Mouse (Mus musculus) testis, adult 2 months (tissue): ENCODE measurements around the gene Gm14085. TPM values are rescaled to one million over a fixed set of nuclear protein-coding genes. Genes with fewer than 3 reads are reported as not detected.

Experiments
- H3K27ac ChIP-seq: fragments of 200-500 bp; 2 replicates; pipeline ENCODE4 v1.5.1; 2012; ENCODE audit warnings: low read depth, low read length; ENCODE audit not compliant: control insufficient read depth, insufficient read depth
- H3K27me3 ChIP-seq: fragments of 200-500 bp; 2 replicates; pipeline ENCODE4 v1.6.1; 2012; ENCODE audit warnings: mild to moderate bottlenecking, low read length, moderate library complexity; ENCODE audit not compliant: control insufficient read depth, insufficient read depth
- H3K36me3 ChIP-seq: fragments of 200-500 bp; 2 replicates; pipeline ENCODE4 v1.6.1; 2012; ENCODE audit warnings: mild to moderate bottlenecking, low read length; ENCODE audit not compliant: control insufficient read depth, insufficient read depth
- H3K4me1 ChIP-seq: fragments of 200-500 bp; 2 replicates; pipeline ENCODE4 v1.6.1; 2012; ENCODE audit warnings: low read length; ENCODE audit not compliant: control insufficient read depth, insufficient read depth
- H3K4me3 ChIP-seq: fragments of 200-500 bp; 2 replicates; pipeline ENCODE4 v1.5.1; 2012; ENCODE audit warnings: low read depth, mild to moderate bottlenecking, low read length, moderate library complexity, mixed read lengths; ENCODE audit not compliant: control insufficient read depth
- CTCF ChIP-seq: fragments of 200-500 bp; IDR thresholded peaks from 2 replicates; pipeline ENCODE4 v1.5.1; 2012; ENCODE audit warnings: low read depth, mild to moderate bottlenecking, inconsistent platforms, low read length, moderate library complexity; ENCODE audit not compliant: control insufficient read depth, insufficient read depth, insufficient replicate concordance
- POLR2A ChIP-seq: fragments of 200-500 bp; IDR thresholded peaks from 2 replicates; pipeline ENCODE4 v1.6.1; 2012; ENCODE audit warnings: low read depth, mild to moderate bottlenecking, inconsistent platforms, low read length, moderate library complexity; ENCODE audit not compliant: control insufficient read depth
- polyA plus RNA-seq: library from polyadenylated mRNA; depleted of rRNA; stranded (reverse); fragments of >200 nt; gene quantifications from 2 replicates; pipeline ENCODE4 v1.2.3, GENCODE M21; 2012

Gene Gm14085
- polyA plus RNA-seq, 1 experiment, result 0.19 TPM

GRCm38 (mm10) chr2:122531726-122532125 lies 47.0 kb downstream of the Gm14085 start:
- H3K27ac ChIP-seq, result no peak overlapping the region
- TF ChIP-seq CTCF (no peak), POLR2A (no peak)
- H3K36me3 ChIP-seq, result no peaks in the 10 kb centered on the region
- H3K4me1 ChIP-seq, result no peaks in the 10 kb centered on the region
- H3K27me3 ChIP-seq, result no peaks in the 10 kb centered on the region
- no peak overlapping the region for H3K4me3 ChIP-seq

GRCm38 (mm10) chr2:122532136-122532801 lies 47.5 kb downstream of the Gm14085 start:
- Histone ChIP-seq H3K36me3 (no peaks in the 10 kb centered on the region), H3K27me3 (no peaks in the 10 kb centered on the region), H3K4me1 (no peaks in the 10 kb centered on the region), H3K4me3 (no peak overlapping the region), H3K27ac (no peak overlapping the region)
- TF ChIP-seq CTCF (no peak), POLR2A (no peak)

- H3K36me3 ChIP-seq, result no peaks in the 10 kb centered on the region
- H3K4me1 ChIP-seq, result no peaks in the 10 kb centered on the region
- H3K4me3 ChIP-seq, result no peak overlapping the region
- no peak for TF ChIP-seq POLR2A
- no peak for TF ChIP-seq CTCF
- H3K27ac ChIP-seq, result no peak overlapping the region
- H3K27me3 ChIP-seq, result no peaks in the 10 kb centered on the region
These were observed 48.1 kb downstream of the Gm14085 start for GRCm38 (mm10) chr2:122532802-122533186.

GRCm38 (mm10) chr2:122533378-122533777 lies 48.6 kb downstream of the Gm14085 start:
- no peaks in the 10 kb centered on the region for H3K27me3 ChIP-seq

GRCm38 (mm10) chr2:122534671-122535070 lies 49.9 kb downstream of the Gm14085 start:
- no peaks in the 10 kb centered on the region for H3K27me3 ChIP-seq
- TF ChIP-seq CTCF (no peak), POLR2A (no peak)

More at GRCm38 (mm10) chr2:122533378-122533777, 48.6 kb downstream of the Gm14085 start:
- TF ChIP-seq POLR2A (no peak), CTCF (no peak)
- Histone ChIP-seq H3K27ac (no peak overlapping the region), H3K4me1 (no peaks in the 10 kb centered on the region), H3K36me3 (no peaks in the 10 kb centered on the region), H3K4me3 (no peak overlapping the region)

GRCm38 (mm10) chr2:122558317-122558716 lies 73.6 kb downstream of the Gm14085 start:
- H3K27me3 ChIP-seq, result no peaks in the 10 kb centered on the region
- peaks cover 6% of the 10 kb centered on the region for H3K4me1 ChIP-seq
- no peak overlapping the region for H3K4me3 ChIP-seq
- TF ChIP-seq POLR2A, result no peak
- TF ChIP-seq CTCF, result peak; percentile 29; the same call in 1 of the 2 replicates
- H3K36me3 ChIP-seq, result no peaks in the 10 kb centered on the region
- no peak overlapping the region for H3K27ac ChIP-seq

More at GRCm38 (mm10) chr2:122534671-122535070, 49.9 kb downstream of the Gm14085 start:
- Histone ChIP-seq H3K4me1 (no peaks in the 10 kb centered on the region), H3K27ac (no peak overlapping the region), H3K36me3 (no peaks in the 10 kb centered on the region), H3K4me3 (no peak overlapping the region)

GRCm38 (mm10) chr2:122561221-122561620 lies 76.5 kb downstream of the Gm14085 start:
- no peak for TF ChIP-seq CTCF
- TF ChIP-seq POLR2A, result no peak
- Histone ChIP-seq H3K4me3 (no peak overlapping the region), H3K4me1 (peaks cover 6% of the 10 kb centered on the region), H3K27me3 (no peaks in the 10 kb centered on the region), H3K27ac (no peak overlapping the region), H3K36me3 (no peaks in the 10 kb centered on the region)
